Mouse (Mus musculus): ENCODE measurements around the gene Dst.

Dst gene

GRCm38 (mm10) chr1:34099439-34099838 lies 191.4 kb downstream of the Dst start:
- no peak for DNase-seq (ENCODE audit: low read depth, low spot score)

DNA sequence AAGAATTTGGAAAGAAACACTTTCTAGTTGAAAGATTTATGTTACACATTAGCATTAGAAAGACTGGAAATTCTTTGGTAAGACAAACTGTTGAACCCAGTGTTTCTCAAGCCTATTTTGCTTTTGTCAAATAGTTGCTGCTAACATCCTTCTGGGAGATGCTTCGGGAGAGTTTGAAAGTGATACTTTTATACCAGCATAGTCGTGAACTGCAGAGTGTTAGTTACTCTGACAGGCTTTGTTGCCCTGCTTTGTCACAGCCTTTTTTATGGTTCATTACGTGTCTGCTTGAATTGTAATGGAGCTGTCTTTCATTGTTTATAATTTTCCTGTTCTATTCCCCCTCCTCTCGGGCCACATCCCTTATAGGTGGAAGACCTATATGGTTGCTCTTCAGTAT lies 192.4 kb downstream of the Dst start:
- no peak for DNase-seq (ENCODE audit: low read depth, low spot score)

DNA sequence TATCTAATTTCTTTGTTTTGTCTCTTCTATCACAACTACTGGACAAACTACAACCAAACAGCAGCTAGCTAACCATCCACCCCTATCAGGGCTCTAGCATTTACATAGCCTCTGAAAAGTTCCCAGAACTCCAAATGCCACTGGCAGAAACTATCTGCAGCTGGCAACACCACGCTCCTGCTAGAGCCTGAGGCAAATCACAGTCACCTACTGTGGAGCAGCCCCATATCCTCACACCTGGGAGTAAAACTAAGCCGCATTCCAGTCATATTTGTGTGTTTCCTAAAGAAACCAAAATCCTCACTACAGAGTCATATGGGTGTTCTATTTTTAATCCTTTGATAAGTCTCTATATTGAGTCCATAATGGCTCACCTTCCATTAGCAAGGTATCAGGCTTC lies 194.6 kb downstream of the Dst start:
- no peak for DNase-seq (ENCODE audit: low read depth, low spot score)

DNA sequence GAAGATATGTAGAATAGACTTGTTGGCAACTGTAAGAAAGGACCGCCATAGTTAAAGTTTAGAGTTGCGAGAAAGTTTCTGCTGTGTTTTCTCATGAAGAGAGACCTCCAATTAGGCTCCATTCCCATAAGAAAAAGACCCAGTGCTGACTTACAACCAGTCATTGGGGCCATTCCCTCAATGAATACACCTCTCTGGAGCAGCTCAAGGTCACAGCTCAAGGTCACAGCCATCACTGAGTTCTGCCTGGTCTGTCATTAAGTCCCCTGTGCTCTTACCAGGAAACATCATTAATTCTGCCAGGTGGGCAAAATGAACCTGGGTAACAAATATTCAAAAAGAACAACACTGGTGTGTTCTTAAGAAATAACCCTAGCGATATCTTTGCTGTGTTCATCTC lies 195.2 kb downstream of the Dst start:
- peak; percentile 46 for DNase-seq (ENCODE audit: low read depth, low spot score)

- peak; percentile 50 for DNase-seq (ENCODE audit: low read depth, low spot score)
Observed at GRCm38 (mm10) chr1:34103713-34104172, 195.7 kb downstream of the Dst start.

- no peak for DNase-seq (ENCODE audit: low read depth, low spot score)
Observed at GRCm38 (mm10) chr1:34104846-34105245, 196.8 kb downstream of the Dst start.

- no peak for DNase-seq (ENCODE audit: low read depth, low spot score)
Observed at GRCm38 (mm10) chr1:34106606-34107005, 198.6 kb downstream of the Dst start.

GRCm38 (mm10) chr1:34107076-34107475 lies 199.1 kb downstream of the Dst start:
- DNase-seq (ENCODE audit: low read depth, low spot score) = peak; percentile 26

DNA sequence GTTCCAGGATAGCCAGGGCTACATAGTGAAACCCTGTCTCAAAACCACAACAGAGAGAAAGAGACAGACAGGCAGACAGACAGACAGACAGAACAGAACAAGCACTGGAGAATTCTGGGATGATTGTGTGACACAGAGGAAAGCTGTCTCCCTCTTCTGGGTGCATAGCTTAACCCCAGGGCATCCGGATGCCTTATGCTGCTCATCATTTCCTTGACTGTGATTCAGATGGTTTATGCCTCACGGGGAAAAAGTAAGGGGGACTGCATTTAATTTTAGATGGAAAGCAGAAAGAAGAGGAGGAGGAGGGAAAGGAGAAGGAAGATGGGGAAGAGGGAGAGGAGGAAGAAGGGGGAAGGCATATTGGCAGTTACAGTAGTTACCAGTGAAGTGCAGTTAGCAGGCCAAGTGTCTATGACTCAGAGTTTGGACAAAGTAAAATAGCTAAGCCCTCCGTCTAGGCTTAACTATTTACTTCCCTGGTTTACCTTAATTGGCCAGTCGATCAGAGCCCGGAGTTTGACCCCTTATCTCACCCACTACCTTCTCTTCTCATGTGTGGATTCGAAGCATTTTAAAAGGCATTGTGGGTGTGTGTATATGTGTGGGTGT lies 201.7 kb downstream of the Dst start:
- no peak for DNase-seq (ENCODE audit: low read depth, low spot score)

DNA sequence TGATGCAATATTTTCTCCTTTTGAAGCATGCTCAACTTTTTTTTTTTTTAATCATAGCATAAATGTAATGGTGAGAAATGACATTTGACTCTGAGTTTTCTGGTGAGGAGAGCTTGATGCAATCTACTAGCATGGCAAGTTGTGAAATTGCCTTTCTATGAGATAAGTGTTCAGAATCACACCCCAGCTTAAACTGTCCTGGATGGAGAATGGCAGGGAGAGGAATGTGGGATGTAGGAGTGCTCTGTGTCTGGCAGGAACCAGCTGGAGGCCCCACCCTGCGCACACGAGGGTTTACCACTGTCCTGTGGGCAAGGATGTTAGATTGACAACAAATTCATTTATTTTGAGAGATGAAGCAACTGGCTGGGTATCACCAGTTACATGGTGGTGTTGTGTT lies 202.8 kb downstream of the Dst start:
- no peak for DNase-seq (ENCODE audit: low read depth, low spot score)

DNA sequence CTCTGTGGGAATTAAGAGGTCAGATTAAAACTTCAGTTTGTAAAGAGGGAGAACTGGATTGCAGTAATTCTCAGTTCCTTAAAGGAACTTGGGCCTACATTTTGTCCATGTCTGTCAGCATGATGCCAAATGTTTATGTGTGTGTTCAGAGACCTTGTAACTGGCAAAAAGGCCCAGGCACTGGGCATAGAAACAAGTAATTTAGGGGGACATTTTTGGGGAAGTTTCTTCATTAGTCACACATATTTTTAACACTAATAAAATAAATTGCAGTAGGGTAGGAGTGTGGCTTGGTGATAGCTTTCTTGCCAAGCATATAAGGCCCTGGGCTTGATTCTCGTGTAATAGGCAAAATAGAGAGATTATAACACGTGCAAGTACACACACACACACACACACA lies 203.9 kb downstream of the Dst start:
- no peak for DNase-seq (ENCODE audit: low read depth, low spot score)

- DNase-seq (ENCODE audit: low read depth, low spot score) = no peak
Observed at GRCm38 (mm10) chr1:34116444-34116843, 208.4 kb downstream of the Dst start.

DNA sequence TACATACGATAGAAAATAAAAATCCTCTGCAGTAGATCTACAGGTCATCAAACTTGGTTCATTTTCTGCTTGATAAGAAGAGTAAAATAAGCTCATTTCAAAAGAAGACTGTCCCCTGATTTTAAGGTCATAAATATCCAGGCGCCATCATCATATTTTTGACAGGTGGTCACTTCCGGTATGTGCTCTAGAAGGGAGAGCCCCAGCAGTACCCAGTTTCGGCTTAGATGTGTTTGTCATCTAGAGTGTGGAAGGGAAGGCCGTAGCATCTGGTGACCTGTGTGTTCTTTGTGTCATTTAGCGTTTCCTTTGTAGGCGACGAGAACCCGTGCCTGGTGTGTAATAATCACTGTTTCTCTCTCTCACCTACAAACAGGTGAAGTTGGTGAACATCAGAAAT lies 209.0 kb downstream of the Dst start:
- no peak for DNase-seq (ENCODE audit: low read depth, low spot score)

DNA sequence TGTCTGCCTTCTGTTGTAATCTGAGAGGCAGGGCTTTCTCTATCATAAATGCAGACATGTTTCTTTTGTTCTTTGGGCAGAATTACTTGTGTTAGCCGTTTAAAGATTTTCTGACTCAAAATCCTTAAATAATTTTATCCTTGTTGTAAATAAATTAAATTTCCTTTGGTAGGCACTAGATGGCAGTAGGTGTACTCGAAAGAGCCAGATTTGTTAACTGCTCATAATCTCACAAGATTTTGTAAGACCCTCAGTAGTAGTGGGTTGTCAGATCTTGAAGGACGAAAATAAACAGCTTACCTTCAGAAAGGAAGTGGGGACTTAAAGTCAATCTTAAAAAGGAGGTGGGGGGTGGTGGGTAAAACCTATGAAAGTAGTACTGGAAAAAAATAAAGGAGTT lies 209.7 kb downstream of the Dst start:
- no peak for DNase-seq (ENCODE audit: low read depth, low spot score)

DNA sequence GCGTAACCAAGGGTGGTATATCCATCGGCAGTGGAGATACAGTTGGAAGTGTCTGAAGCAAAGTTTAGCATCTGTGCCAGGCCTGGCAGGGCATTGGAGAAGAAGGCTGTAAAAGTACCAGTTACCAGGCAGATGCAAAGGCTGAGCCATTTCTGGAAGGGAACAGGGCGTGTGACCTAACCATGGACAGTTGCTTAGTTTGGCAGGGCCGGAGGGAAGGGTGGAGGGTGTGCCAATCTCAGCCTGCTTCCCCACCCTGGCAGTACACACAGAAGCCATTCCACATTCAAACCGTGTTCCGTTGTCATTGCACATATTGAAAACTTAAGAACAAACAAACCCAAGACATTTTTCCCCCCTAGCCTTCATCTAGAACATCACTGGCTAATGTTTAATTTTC lies 212.0 kb downstream of the Dst start:
- DNase-seq (ENCODE audit: low read depth, low spot score) = no peak

- no peak for DNase-seq (ENCODE audit: low read depth, low spot score)
Observed at GRCm38 (mm10) chr1:34120602-34121001, 212.6 kb downstream of the Dst start.

GRCm38 (mm10) chr1:34121157-34122015 lies 213.4 kb downstream of the Dst start:
- no peak for DNase-seq (ENCODE audit: low read depth, low spot score)

- DNase-seq (ENCODE audit: low read depth, low spot score) = no peak
Observed at GRCm38 (mm10) chr1:34122198-34122597, 214.2 kb downstream of the Dst start.

- DNase-seq (ENCODE audit: low read depth, low spot score) = no peak
Observed at GRCm38 (mm10) chr1:34122905-34123304, 214.9 kb downstream of the Dst start.

DNA sequence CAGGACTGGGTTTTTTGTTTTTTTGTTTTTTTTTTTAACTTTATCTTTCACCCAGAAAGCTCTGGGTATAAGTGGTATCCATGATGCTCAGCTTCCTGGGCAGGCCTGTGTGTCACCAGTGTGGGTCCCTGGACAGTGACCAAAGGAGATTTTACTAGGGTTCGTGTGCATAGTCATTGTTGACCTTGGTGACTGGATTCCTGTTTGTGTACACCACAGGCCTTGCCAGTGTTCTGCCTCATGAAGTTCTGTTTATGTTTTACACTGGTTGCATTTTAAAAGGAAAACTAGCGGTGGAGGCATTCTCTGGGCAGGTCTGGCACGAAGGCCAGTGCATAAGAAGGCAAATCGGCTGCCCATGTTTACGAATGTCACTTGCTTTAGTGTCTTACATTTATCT lies 215.3 kb downstream of the Dst start:
- no peak for DNase-seq (ENCODE audit: low read depth, low spot score)

GRCm38 (mm10) chr1:34124376-34124775 lies 216.4 kb downstream of the Dst start:
- no peak for DNase-seq (ENCODE audit: low read depth, low spot score)

DNA sequence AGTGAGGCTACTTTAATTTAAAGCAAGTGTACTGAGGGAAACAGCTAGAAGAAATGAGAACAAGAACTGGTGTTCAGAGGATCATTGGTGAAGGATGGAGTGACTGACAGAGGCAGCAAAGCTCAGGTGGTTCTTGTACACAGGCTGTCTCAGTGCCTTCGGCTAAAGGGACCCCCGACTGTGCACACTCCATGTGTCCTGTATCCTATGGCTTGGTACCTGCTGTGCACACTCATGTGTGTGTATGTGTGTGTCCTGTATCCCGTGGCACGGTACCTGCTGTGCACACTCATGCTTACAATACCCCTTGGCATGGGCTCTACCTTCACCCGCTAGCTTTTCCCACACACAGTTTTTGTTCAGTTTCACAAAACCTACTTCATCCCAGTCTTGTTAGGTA lies 217.1 kb downstream of the Dst start:
- no peak for DNase-seq (ENCODE audit: low read depth, low spot score)

Data from WW6 (cell line).